Mouse (Mus musculus): Measurements from ENCODE around the gene Crmp1. TPM values are rescaled to one million over a fixed set of nuclear protein-coding genes. Genes with fewer than 3 reads are reported as not detected.

Crmp1 gene
- polyA plus RNA-seq, 1 experiment from 2014 or later: 15.6 TPM

DNA sequence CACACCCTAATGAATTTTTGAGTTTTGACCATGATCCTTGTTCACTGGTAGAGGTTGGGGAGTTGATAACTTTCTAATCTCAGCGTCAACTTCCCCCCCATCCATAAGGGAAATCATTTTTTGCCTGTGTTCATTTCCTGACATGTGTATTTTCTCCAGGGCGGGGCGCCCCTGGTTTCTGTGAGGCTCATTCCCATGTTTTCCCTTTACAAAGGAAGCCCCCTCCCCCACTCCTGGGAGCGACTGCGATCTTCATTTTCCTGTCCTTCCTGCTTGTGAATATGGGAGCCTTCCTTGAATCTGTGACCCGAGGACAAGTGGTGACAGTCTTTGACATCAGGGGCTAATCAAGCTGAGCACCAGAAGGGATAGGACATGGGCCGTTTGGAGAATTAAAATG, 15.1 kb downstream of the Crmp1 start:
- ATAC-seq (ENCODE audit: insufficient read depth): no peak
- H3K9me3 ChIP-seq (ENCODE audit: low read depth, low read length): no peaks in the 10 kb centered on the region
- DNase-seq: peak; percentile 13
- no peak overlapping the region for H3K4me3 ChIP-seq (ENCODE audit: low read depth, low read length)
- TF ChIP-seq CTCF (IDR thresholded peaks at IDR 0.05; ENCODE audit: low read depth): no peak
- no peaks in the 10 kb centered on the region for H3K4me1 ChIP-seq (ENCODE audit: insufficient read depth)
- no peaks in the 10 kb centered on the region for H3K27me3 ChIP-seq (ENCODE audit: insufficient read depth, low read length)
- H3K4me2 ChIP-seq: no peak overlapping the region
- no peak overlapping the region for H3K27ac ChIP-seq (ENCODE audit: low read depth)
- H3K36me3 ChIP-seq (ENCODE audit: insufficient read depth): no peaks in the 10 kb centered on the region
- 61% methylated on average over 7 of the region's 7 CpGs for WGBS
- H3K9ac ChIP-seq: no peak overlapping the region

DNA sequence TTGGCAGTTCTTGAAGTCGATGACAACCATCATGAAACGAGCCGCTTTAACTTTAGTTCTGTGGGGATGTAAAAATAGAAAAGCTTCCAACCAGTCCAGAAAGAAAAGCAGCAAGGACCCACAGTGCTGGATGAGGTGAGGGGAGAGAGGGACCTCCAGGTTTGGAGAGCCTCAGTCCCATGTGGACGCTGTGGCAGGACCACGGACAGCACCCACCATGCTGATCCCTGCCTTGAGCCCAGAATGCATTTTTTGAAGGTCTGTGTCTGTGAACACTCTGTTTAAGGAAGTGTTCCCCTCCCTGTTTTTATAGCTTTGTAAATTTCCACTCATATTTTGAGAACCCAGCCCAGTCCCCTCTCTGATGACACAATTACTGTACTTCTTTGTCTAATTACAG, 15.5 kb downstream of the Crmp1 start:
- DNase-seq (peak; percentile 80), ATAC-seq (ENCODE audit: insufficient read depth) (no peak)
- Histone ChIP-seq H3K9ac (no peak overlapping the region), H3K4me1 (ENCODE audit: insufficient read depth) (no peaks in the 10 kb centered on the region), H3K9me3 (ENCODE audit: low read depth, low read length) (no peaks in the 10 kb centered on the region), H3K36me3 (ENCODE audit: insufficient read depth) (no peaks in the 10 kb centered on the region), H3K27me3 (ENCODE audit: insufficient read depth, low read length) (no peaks in the 10 kb centered on the region), H3K27ac (ENCODE audit: low read depth) (no peak overlapping the region), H3K4me3 (ENCODE audit: low read depth, low read length) (no peak overlapping the region), H3K4me2 (no peak overlapping the region)
- TF ChIP-seq CTCF (IDR thresholded peaks at IDR 0.05; ENCODE audit: low read depth): no peak
- WGBS: 49% methylated on average over 5 of the region's 5 CpGs

DNA sequence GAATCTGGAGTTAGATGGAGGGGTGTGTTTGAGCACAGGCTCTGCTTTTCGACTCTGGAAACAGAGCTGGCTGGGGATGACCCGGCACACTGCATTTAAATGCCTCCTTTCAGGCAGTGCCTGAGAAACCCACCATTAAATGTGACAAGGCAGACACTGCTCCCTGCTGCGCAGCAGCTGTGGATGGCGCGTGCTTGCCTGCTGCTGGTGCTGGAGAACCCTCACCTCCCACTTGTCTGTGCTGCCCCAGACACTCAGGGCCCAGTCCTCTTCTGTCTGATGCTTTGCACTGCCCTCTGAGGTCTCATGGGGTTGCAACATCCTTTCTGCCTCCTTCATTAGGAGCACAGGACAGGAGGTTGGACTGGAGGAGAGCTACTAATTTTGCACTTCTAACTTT, 20.0 kb downstream of the Crmp1 start:
- H3K27me3 ChIP-seq (ENCODE audit: insufficient read depth, low read length): no peaks in the 10 kb centered on the region
- H3K27ac ChIP-seq (ENCODE audit: low read depth): no peak overlapping the region
- DNase-seq (no peak), ATAC-seq (ENCODE audit: insufficient read depth) (no peak)
- H3K9me3 ChIP-seq (ENCODE audit: low read depth, low read length): no peaks in the 10 kb centered on the region
- no peak overlapping the region for H3K4me2 ChIP-seq
- no peaks in the 10 kb centered on the region for H3K36me3 ChIP-seq (ENCODE audit: insufficient read depth)
- H3K4me3 ChIP-seq (ENCODE audit: low read depth, low read length): no peak overlapping the region
- TF ChIP-seq CTCF (IDR thresholded peaks at IDR 0.05; ENCODE audit: low read depth): no peak
- H3K9ac ChIP-seq: no peak overlapping the region
- H3K4me1 ChIP-seq (ENCODE audit: insufficient read depth): no peaks in the 10 kb centered on the region
- 56% methylated on average over 5 of the region's 5 CpGs for WGBS

DNA sequence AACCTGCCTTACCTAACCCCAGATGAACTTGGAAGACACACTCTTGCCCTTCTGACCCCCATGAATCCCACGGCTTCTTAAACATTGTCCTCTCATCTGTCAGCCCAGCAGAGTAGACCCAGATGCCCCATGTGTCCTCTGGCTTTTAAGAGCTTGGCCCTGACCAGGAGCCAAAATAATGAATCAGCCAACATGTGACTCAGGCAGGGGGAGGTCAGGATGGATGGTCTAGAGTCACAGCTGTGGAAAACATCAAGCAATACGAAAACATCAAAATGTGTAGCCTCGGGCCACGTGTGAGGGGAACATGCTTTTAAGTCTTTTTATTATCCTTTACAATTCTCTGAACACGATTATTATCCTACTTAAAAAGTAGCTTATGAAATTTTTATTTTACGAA, 22.1 kb downstream of the Crmp1 start:
- no peak for DNase-seq
- ATAC-seq (ENCODE audit: insufficient read depth): no peak
- H3K36me3 ChIP-seq (ENCODE audit: insufficient read depth): no peaks in the 10 kb centered on the region
- H3K4me2 ChIP-seq: no peak overlapping the region
- no peak overlapping the region for H3K4me3 ChIP-seq (ENCODE audit: low read depth, low read length)
- no peak overlapping the region for H3K9ac ChIP-seq
- no peak for TF ChIP-seq CTCF (IDR thresholded peaks at IDR 0.05; ENCODE audit: low read depth)
- H3K9me3 ChIP-seq (ENCODE audit: low read depth, low read length): no peaks in the 10 kb centered on the region
- no peak overlapping the region for H3K27ac ChIP-seq (ENCODE audit: low read depth)
- H3K27me3 ChIP-seq (ENCODE audit: insufficient read depth, low read length): no peaks in the 10 kb centered on the region
- 69% methylated on average over 6 of the region's 6 CpGs for WGBS
- H3K4me1 ChIP-seq (ENCODE audit: insufficient read depth): no peaks in the 10 kb centered on the region

DNA sequence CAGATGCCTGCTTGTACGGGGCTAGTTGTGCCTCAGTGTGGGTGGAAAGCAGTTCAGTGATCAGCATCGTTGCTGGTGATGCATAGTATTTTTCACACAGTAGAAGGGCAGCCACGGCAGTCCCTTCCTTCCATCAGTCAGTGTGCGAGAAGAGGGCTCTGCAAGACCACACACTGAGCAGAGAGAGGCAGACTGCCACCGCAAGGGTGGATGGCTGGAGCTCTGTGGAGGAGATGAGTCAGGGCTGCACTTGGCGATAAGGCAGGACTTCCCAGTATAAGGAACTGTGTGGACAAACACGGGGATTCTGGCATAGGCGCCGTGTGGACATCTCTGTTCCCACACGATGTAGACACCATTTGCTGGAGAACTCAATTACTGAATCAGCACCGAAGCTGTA, 39.3 kb downstream of the Crmp1 start:
- H3K27ac ChIP-seq (ENCODE audit: low read depth): no peak overlapping the region
- 82% methylated on average over 11 of the region's 11 CpGs for WGBS
- no peaks in the 10 kb centered on the region for H3K4me1 ChIP-seq (ENCODE audit: insufficient read depth)
- no peak overlapping the region for H3K9ac ChIP-seq
- no peak for TF ChIP-seq CTCF (IDR thresholded peaks at IDR 0.05; ENCODE audit: low read depth)
- H3K4me2 ChIP-seq: no peak overlapping the region
- ATAC-seq (ENCODE audit: insufficient read depth): no peak
- DNase-seq: no peak
- no peaks in the 10 kb centered on the region for H3K27me3 ChIP-seq (ENCODE audit: insufficient read depth, low read length)
- H3K36me3 ChIP-seq (ENCODE audit: insufficient read depth): no peaks in the 10 kb centered on the region
- H3K4me3 ChIP-seq (ENCODE audit: low read depth, low read length): no peak overlapping the region
- H3K9me3 ChIP-seq (ENCODE audit: low read depth, low read length): no peaks in the 10 kb centered on the region

DNA sequence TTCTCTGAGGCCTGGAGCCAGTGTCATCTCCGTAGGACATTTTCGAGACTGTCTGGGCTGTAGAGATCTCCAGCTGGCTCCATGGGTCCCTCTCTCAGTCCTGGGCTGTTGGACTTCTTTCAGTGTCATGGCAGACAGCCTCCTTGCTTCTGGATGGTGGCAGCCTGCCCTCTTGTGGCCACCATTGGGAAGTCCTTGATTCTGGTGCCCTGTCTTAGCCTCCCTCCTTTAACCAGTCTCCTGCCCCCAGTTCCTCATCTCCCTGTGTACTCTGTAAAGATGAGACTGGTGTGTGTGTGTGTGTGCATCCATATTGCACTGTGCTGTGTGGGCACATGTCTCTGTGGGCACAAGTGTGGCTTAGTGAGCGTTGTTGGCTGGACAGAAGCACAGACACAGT, 46.6 kb downstream of the Crmp1 start:
- Histone ChIP-seq H3K36me3 (ENCODE audit: insufficient read depth) (no peaks in the 10 kb centered on the region), H3K4me1 (ENCODE audit: insufficient read depth) (no peaks in the 10 kb centered on the region), H3K4me2 (no peak overlapping the region), H3K27ac (ENCODE audit: low read depth) (no peak overlapping the region), H3K9me3 (ENCODE audit: low read depth, low read length) (no peaks in the 10 kb centered on the region), H3K9ac (no peak overlapping the region), H3K27me3 (ENCODE audit: insufficient read depth, low read length) (no peaks in the 10 kb centered on the region), H3K4me3 (ENCODE audit: low read depth, low read length) (no peak overlapping the region)
- peak; percentile 70 for DNase-seq
- 71% methylated on average over 3 of the region's 3 CpGs for WGBS
- ATAC-seq (ENCODE audit: insufficient read depth): peak; percentile 55; the same call in 1 of the 2 replicates
- TF ChIP-seq CTCF (IDR thresholded peaks at IDR 0.05; ENCODE audit: low read depth): peak; percentile 82

DNA sequence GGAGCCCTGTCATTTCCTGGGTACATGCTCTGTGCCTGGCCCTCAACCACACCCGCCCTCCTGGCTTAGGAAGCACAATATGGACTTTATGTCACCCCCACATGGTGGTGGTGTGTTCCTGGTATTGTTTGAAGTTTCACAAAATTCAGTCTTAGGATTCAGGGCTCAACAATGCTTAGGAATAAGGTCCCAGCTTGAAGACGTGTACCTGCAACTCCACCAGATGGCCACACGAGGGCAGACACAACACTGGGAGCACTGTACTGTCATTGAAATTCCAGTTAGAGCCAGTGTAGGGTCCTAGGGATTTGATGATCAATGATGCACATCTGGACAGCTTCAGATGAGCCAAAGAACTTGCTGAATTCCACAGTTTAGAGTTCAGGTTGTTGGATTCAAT, 47.5 kb downstream of the Crmp1 start:
- ATAC-seq (ENCODE audit: insufficient read depth) (peak; percentile 29; the same call in 1 of the 2 replicates), DNase-seq (peak; percentile 76)
- peak; percentile 86 for TF ChIP-seq CTCF (IDR thresholded peaks at IDR 0.05; ENCODE audit: low read depth)
- no peaks in the 10 kb centered on the region for H3K27me3 ChIP-seq (ENCODE audit: insufficient read depth, low read length)
- H3K36me3 ChIP-seq (ENCODE audit: insufficient read depth): no peaks in the 10 kb centered on the region
- no peak overlapping the region for H3K27ac ChIP-seq (ENCODE audit: low read depth)
- 18% methylated on average over 3 of the region's 3 CpGs for WGBS
- H3K9me3 ChIP-seq (ENCODE audit: low read depth, low read length): no peaks in the 10 kb centered on the region
- no peak overlapping the region for H3K4me3 ChIP-seq (ENCODE audit: low read depth, low read length)
- H3K9ac ChIP-seq: no peak overlapping the region
- no peak overlapping the region for H3K4me2 ChIP-seq
- no peaks in the 10 kb centered on the region for H3K4me1 ChIP-seq (ENCODE audit: insufficient read depth)

DNA sequence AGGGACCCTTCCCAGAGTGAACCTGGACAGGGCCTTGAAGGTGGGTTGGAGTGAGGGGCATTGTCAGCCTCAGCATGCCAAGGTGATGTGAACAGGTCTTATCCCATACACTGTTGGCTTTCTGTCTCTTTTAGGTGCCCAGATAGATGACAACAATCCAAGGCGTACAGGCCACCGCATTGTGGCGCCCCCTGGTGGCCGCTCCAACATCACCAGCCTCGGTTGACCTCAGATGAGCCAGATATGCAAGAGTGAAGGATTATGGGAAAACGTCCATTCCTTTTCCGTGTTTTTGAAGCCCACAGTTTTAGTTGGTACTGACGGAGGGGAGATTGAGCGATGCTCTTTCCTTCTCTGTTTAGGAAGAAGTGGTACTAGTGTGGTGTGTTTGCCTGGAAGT, 49.2 kb downstream of the Crmp1 start:
- DNase-seq: peak; percentile 5
- Histone ChIP-seq H3K9ac (no peak overlapping the region), H3K27me3 (ENCODE audit: insufficient read depth, low read length) (no peaks in the 10 kb centered on the region), H3K4me1 (ENCODE audit: insufficient read depth) (no peaks in the 10 kb centered on the region), H3K4me2 (no peak overlapping the region), H3K9me3 (ENCODE audit: low read depth, low read length) (no peaks in the 10 kb centered on the region), H3K27ac (ENCODE audit: low read depth) (no peak overlapping the region), H3K36me3 (ENCODE audit: insufficient read depth) (no peaks in the 10 kb centered on the region), H3K4me3 (ENCODE audit: low read depth, low read length) (no peak overlapping the region)
- peak; percentile 68 for TF ChIP-seq CTCF (IDR thresholded peaks at IDR 0.05; ENCODE audit: low read depth)
- WGBS: 58% methylated on average over 9 of the region's 9 CpGs
- no peak for ATAC-seq (ENCODE audit: insufficient read depth)

Data from lung, embryonic 14.5 days (tissue).